Mouse (Mus musculus) cerebellum, postnatal 36 days (tissue): ENCODE data around the gene Gtpbp3.

Source experiments
- DNase-seq, 2 experiments: peaks; one replicate each; pipeline ENCODE4 v3.0.0; 2021 to 2022; ENCODE audit warnings: mixed read lengths in 2 of 2

Gene Gtpbp3

GRCm38 (mm10) chr8:71470146-71470912 is 17.6 kb upstream of the Gtpbp3 start:
- DNase-seq: peak in 1 of 2 experiments; percentile 9

GRCm38 (mm10) chr8:71470913-71471255 is 17.0 kb upstream of the Gtpbp3 start:
- DNase-seq: no peak

GRCm38 (mm10) chr8:71471861-71472260 is 16.0 kb upstream of the Gtpbp3 start:
- DNase-seq: no peak

- no peak for DNase-seq
These were observed 15.1 kb upstream of the Gtpbp3 start for GRCm38 (mm10) chr8:71472601-71473386.

- no peak for DNase-seq
These were observed 13.6 kb upstream of the Gtpbp3 start for GRCm38 (mm10) chr8:71474344-71474743.

- peak; percentile 57 to 60 for DNase-seq
These were observed 12.9 kb upstream of the Gtpbp3 start for GRCm38 (mm10) chr8:71474785-71475701.

- DNase-seq: no peak
These were observed 12.2 kb upstream of the Gtpbp3 start for GRCm38 (mm10) chr8:71475702-71476075.

- DNase-seq: peak; percentile 82 to 89
These were observed 11.6 kb upstream of the Gtpbp3 start for GRCm38 (mm10) chr8:71476099-71476940.

GRCm38 (mm10) chr8:71477196-71477845 is 10.6 kb upstream of the Gtpbp3 start:
- peak in 1 of 2 experiments; percentile 52 for DNase-seq

- no peak for DNase-seq
These were observed 9.0 kb upstream of the Gtpbp3 start for GRCm38 (mm10) chr8:71478943-71479342.

- DNase-seq: no peak
These were observed 4.0 kb upstream of the Gtpbp3 start for GRCm38 (mm10) chr8:71483932-71484331.

- no peak for DNase-seq
These were observed 3.2 kb upstream of the Gtpbp3 start for GRCm38 (mm10) chr8:71484736-71485135.

GRCm38 (mm10) chr8:71485142-71486135 is 2.5 kb upstream of the Gtpbp3 start, which contains the start of gene Ano8:
Ano8 (minus strand) TSS chr8:71485963.
- DNase-seq: peak; percentile 88 to 89

GRCm38 (mm10) chr8:71486136-71486529 is 1.8 kb upstream of the Gtpbp3 start:
- DNase-seq: no peak

GRCm38 (mm10) chr8:71488454-71488853 is 551 bp downstream of the Gtpbp3 start:
- DNase-seq: peak; percentile 81 to 87

- peak; percentile 85 to 88 for DNase-seq
These were observed 7.1 kb downstream of the Gtpbp3 start for GRCm38 (mm10) chr8:71495039-71495438.

GRCm38 (mm10) chr8:71495811-71496210 is 7.9 kb downstream of the Gtpbp3 start:
- peak in 1 of 2 experiments; percentile 18 for DNase-seq

GRCm38 (mm10) chr8:71496481-71496880 is 8.6 kb downstream of the Gtpbp3 start:
- peak; percentile 74 to 80 for DNase-seq

GRCm38 (mm10) chr8:71497077-71497645 is 9.3 kb downstream of the Gtpbp3 start:
- peak in 1 of 2 experiments; percentile 46 for DNase-seq
